Mouse (Mus musculus) kidney, postnatal 0 days (tissue): Measurements from ENCODE around the gene Sell. TPM values are rescaled to one million over a fixed set of nuclear protein-coding genes. Genes with fewer than 3 reads are reported as not detected.

ENCODE experiments used
- ATAC-seq: fragments of 200-750 bp; cut with Nextera tagmentation; replicated peaks from 2 replicates; pipeline ENCODE4 v1.8.0; 2017; ENCODE audit warnings: low read depth, moderate number of reproducible peaks, moderate TSS enrichment, moderate library complexity; ENCODE audit not compliant: low FRiP score
- DNase-seq: peaks from one replicate; pipeline ENCODE4 v3.0.0-alpha.2; 2016; ENCODE audit warnings: low spot score
- H3K27ac ChIP-seq: fragments of 300-500 bp; sonication (generic); 2 replicates; pipeline ENCODE4 v1.5.1; 2014; ENCODE audit warnings: mild to moderate bottlenecking
- H3K27me3 ChIP-seq: fragments of 300-500 bp; sonication (generic); 2 replicates; pipeline ENCODE4 v1.6.1; 2014; ENCODE audit warnings: low read length, mixed read lengths; ENCODE audit not compliant: insufficient read depth
- H3K36me3 ChIP-seq: fragments of 300-500 bp; sonication (generic); 2 replicates; pipeline ENCODE4 v1.6.1; 2014; ENCODE audit warnings: low read length, mixed read lengths; ENCODE audit not compliant: insufficient read depth
- H3K4me1 ChIP-seq: fragments of 300-500 bp; sonication (generic); replicated peaks from 2 replicates; pipeline ENCODE4 v1.6.1; 2014; ENCODE audit warnings: antibody characterized with exemption, low read length, mixed read lengths; ENCODE audit not compliant: insufficient read depth
- H3K4me2 ChIP-seq: fragments of 300-500 bp; sonication (generic); 2 replicates; pipeline ENCODE4 v1.6.1; 2014; ENCODE audit warnings: mild to moderate bottlenecking, low read length, moderate library complexity, mixed read lengths
- H3K4me3 ChIP-seq: fragments of 300-500 bp; sonication (generic); replicated peaks from 2 replicates; pipeline ENCODE4 v1.5.1; 2014; ENCODE audit warnings: low read depth, low read length
- H3K9ac ChIP-seq: fragments of 300-500 bp; sonication (generic); 2 replicates; pipeline ENCODE4 v1.6.1; 2014; ENCODE audit warnings: low read depth, low read length
- H3K9me3 ChIP-seq: fragments of 300-500 bp; sonication (generic); replicated peaks from 2 replicates; pipeline ENCODE4 v1.6.1; 2016; ENCODE audit warnings: low read length, inconsistent platforms, mixed read lengths
- CTCF ChIP-seq: IDR thresholded peaks from 2 replicates; pipeline ENCODE4 v1.5.1; 2016; ENCODE audit warnings: antibody characterized with exemption, low read depth, mild to moderate bottlenecking, moderate library complexity
- WGBS: fragments of 180-500 bp; shearing (Covaris S2); extraction: QIAGEN DNeasy Blood & Tissue Kit; methylation state at CpG from one replicate; pipeline ENCODE4 v1.1.7; 2014; 5-methylcytosine and 5-hydroxymethylcytosine counted together
- polyA plus RNA-seq: library from polyadenylated mRNA; unstranded; fragments of >200 nt; fragmentation: Nextera tagmentation; extraction: Ambion mirVana; gene quantifications from 2 replicates; pipeline ENCODE4 v1.2.1, GENCODE M21; 2015

Sell gene
- polyA plus RNA-seq, 1 experiment from 2014 or later, result 0.45 TPM

- peak; percentile 53; the same call in 1 of the 2 replicates for TF ChIP-seq CTCF
- H3K27me3 ChIP-seq, result no peaks in the 10 kb centered on the region
- no peak overlapping the region for H3K4me2 ChIP-seq
- H3K4me3 ChIP-seq, result no peak overlapping the region
- no peak overlapping the region for H3K9ac ChIP-seq
- H3K36me3 ChIP-seq, result no peaks in the 10 kb centered on the region
- WGBS, result 66% methylated on average over 5 of the region's 5 CpGs
- H3K4me1 ChIP-seq, result no peaks in the 10 kb centered on the region
- H3K27ac ChIP-seq, result no peak overlapping the region
- DNase-seq, result no peak
- no peak for ATAC-seq
- no peaks in the 10 kb centered on the region for H3K9me3 ChIP-seq
These were observed 34.4 kb upstream of the Sell start for GRCm38 (mm10) chr1:164027416-164027815.

- no peaks in the 10 kb centered on the region for H3K27me3 ChIP-seq
- H3K4me1 ChIP-seq, result no peaks in the 10 kb centered on the region
- H3K9ac ChIP-seq, result no peak overlapping the region
- DNase-seq, result no peak
- H3K36me3 ChIP-seq, result no peaks in the 10 kb centered on the region
- no peak overlapping the region for H3K27ac ChIP-seq
- WGBS, result 79% methylated on average over 10 of the region's 10 CpGs
- H3K4me2 ChIP-seq, result no peak overlapping the region
- no peak for ATAC-seq
- no peak overlapping the region for H3K4me3 ChIP-seq
- TF ChIP-seq CTCF, result no peak
- no peaks in the 10 kb centered on the region for H3K9me3 ChIP-seq
These were observed 21.2 kb upstream of the Sell start for GRCm38 (mm10) chr1:164040385-164041135.

DNA sequence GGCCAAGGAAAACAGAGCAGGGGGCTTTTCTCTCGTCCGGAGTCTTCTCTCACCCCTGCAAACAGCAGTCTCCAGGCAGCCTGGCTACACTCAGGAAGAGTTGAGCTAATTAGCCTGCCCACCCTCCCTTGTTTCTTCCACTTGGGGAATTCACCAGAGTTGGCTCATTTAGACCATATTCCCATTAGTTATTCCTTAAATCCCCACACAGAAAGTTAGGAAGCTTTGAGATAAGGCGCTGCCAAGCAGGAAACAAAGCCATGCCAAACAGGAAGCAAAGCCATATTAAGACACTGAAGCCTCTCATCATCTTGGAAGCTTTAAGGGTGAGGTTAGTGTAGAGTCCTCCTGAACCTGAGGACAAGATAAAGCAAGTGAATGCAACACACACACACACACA is 18.2 kb upstream of the Sell start:
- Histone ChIP-seq H3K9me3 (no peaks in the 10 kb centered on the region), H3K36me3 (no peaks in the 10 kb centered on the region), H3K4me3 (no peak overlapping the region), H3K27ac (no peak overlapping the region), H3K4me1 (no peaks in the 10 kb centered on the region), H3K9ac (no peak overlapping the region), H3K27me3 (no peaks in the 10 kb centered on the region), H3K4me2 (no peak overlapping the region)
- 40% methylated on average over 3 of the region's 3 CpGs for WGBS
- TF ChIP-seq CTCF, result no peak
- DNase-seq (peak; percentile 58), ATAC-seq (no peak)

- no peak within 1 kb of the TSS for H3K27ac ChIP-seq
- H3K36me3 ChIP-seq, result no peaks in the 10 kb centered on the region
- DNase-seq (no peak), ATAC-seq (no peak)
- no peaks in the 10 kb centered on the region for H3K9me3 ChIP-seq
- H3K4me1 ChIP-seq, result no peaks in the 10 kb centered on the region
- H3K27me3 ChIP-seq, result no peaks in the 10 kb centered on the region
- no peak within 1 kb of the TSS for H3K4me2 ChIP-seq
- WGBS, result 52% methylated on average over 5 of the region's 5 CpGs
- H3K4me3 ChIP-seq, result no peak within 1 kb of the TSS
- TF ChIP-seq CTCF, result no peak
- no peak within 1 kb of the TSS for H3K9ac ChIP-seq
These were observed 13.8 kb upstream of the Sell start, which contains the start of gene Sele for GRCm38 (mm10) chr1:164047934-164048333. Gene Sele, plus strand, starts transcription at chr1:164048234.

DNA sequence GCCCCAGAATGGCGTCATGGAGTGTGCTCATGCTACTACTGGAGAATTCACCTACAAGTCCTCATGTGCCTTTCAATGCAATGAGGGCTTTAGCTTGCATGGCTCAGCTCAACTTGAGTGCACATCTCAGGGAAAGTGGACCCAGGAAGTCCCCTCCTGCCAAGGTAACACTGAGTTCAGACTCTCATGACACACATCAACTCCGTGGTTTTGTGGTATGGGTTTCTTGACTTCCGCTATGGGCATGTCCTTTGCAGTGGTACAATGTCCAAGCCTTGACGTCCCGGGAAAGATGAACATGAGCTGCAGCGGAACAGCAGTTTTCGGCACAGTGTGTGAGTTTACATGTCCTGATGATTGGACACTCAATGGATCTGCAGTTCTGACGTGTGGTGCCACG is 8.2 kb upstream of the Sell start:
- ATAC-seq (no peak), DNase-seq (no peak)
- TF ChIP-seq CTCF, result no peak
- Histone ChIP-seq H3K27ac (no peak overlapping the region), H3K27me3 (no peaks in the 10 kb centered on the region), H3K4me1 (no peaks in the 10 kb centered on the region), H3K4me3 (no peak overlapping the region), H3K9me3 (no peaks in the 10 kb centered on the region), H3K36me3 (no peaks in the 10 kb centered on the region), H3K9ac (no peak overlapping the region), H3K4me2 (no peak overlapping the region)
- WGBS, result 95% methylated on average over 9 of the region's 9 CpGs

DNA sequence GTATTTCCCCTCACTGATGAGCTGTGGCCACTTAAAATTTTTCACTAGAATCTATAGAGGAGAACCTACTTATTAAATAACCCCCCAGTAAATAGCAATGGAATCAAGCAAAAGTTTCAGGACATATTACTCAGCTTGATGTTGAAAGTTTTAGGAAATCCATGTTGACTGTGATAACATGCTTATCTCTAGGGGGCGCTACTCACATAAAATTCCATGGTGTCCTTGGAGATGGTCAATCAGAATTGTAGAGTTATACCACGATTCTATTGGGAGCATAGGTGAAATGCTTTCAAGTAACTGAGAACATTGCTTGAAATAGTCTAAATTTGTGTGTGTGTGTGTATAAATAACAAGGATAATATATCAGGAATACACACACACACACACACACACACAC is 7.0 kb upstream of the Sell start:
- no peak for DNase-seq
- ATAC-seq, result no peak

More for the DNA sequence above, 7.0 kb upstream of the Sell start:
- no peak overlapping the region for H3K4me2 ChIP-seq
- H3K36me3 ChIP-seq, result no peaks in the 10 kb centered on the region
- no peaks in the 10 kb centered on the region for H3K4me1 ChIP-seq
- no peak overlapping the region for H3K4me3 ChIP-seq
- no peak overlapping the region for H3K9ac ChIP-seq
- H3K27me3 ChIP-seq, result no peaks in the 10 kb centered on the region
- 37% methylated on average over 2 of the region's 2 CpGs for WGBS
- peak; percentile 39; the same call in 1 of the 2 replicates for TF ChIP-seq CTCF
- H3K27ac ChIP-seq, result no peak overlapping the region
- no peaks in the 10 kb centered on the region for H3K9me3 ChIP-seq
